ENCODE assay signal across 28 mouse cellular contexts in genomic region chr2:127939206-127939605, GRCm38 (mm10).
DNase-seq lines count a peak whose midpoint lies in the region; ATAC-seq and TF ChIP-seq lines count a peak whose summit lies in the region.
"Had no signal": no experiment of that assay in that cellular context is flagged by ENCODE, and none has a peak within 500 bp of the region (broad histone marks: within the 10 kb centered on the region; RNA-seq: fewer than 3 reads in every experiment).

No protein-coding gene starts in this region.

- no peak for TF ChIP-seq CTCF in thymus, adult 2 months (IDR thresholded peaks at IDR 0.05; ENCODE audit: borderline replicate concordance, control insufficient read depth, extremely low read depth, insufficient read depth, low read length, poor library complexity)

- peaks cover 8% of the 10 kb centered on the region for H3K9me3 ChIP-seq in megakaryocyte, embryonic 14.5 days
- H3K9me3 ChIP-seq: forebrain, embryonic 12.5 days; forebrain, embryonic 15.5 days; heart, embryonic 15.5 days; hindbrain, embryonic 15.5 days had no signal

- no peak for ATAC-seq in megakaryocyte, adult 5-6 weeks (ENCODE audit: poor library complexity, severe bottlenecking)
- ATAC-seq: activated CD4-positive, CD25-positive, alpha-beta regulatory T cell, adult 4 months; CD4-positive, CD25-positive, alpha-beta regulatory T cell, adult 4 months; forebrain, embryonic 15.5 days had no signal

- DNase-seq in thymus, adult 2 months = peak; percentile 38
- DNase-seq in thymus, postnatal 14 days = peak; percentile 61
- DNase-seq in thymus, postnatal 4 days = peak; percentile 69
- no peak for DNase-seq in retina, embryonic 14.5 days (ENCODE audit: low spot score)
- no peak for DNase-seq in testis, postnatal 10 days (ENCODE audit: low spot score)
- no peak for DNase-seq in gastrocnemius, postnatal 4 days (ENCODE audit: low spot score in 2 of 2)
- DNase-seq: adrenal gland, adult 8-10 months; adrenal gland, postnatal 25 days; cerebellum, adult 11-12 months; cerebellum, adult 8-10 months; cerebellum, postnatal 10 days; cerebellum, postnatal 36 days; embryo, embryonic 11 days; gastrocnemius, postnatal 25 days; heart, postnatal 14 days; heart, postnatal 4 days had no signal

- no peaks in the 10 kb centered on the region for H3K4me1 ChIP-seq in megakaryocyte, embryonic 14.5 days
- H3K4me1 ChIP-seq in thymus, adult 2 months (replicated peaks; ENCODE audit: control insufficient read depth, insufficient read depth, low read length) = no peaks in the 10 kb centered on the region
- H3K4me1 ChIP-seq: embryonic facial prominence, embryonic 13.5 days; forebrain, embryonic 12.5 days; forebrain, embryonic 15.5 days; heart, embryonic 12.5 days; heart, embryonic 15.5 days; hindbrain, embryonic 15.5 days had no signal

- TF ChIP-seq POLR2A in thymus, adult 2 months (IDR thresholded peaks at IDR 0.05; ENCODE audit: control insufficient read depth, extremely low read depth, insufficient read depth, low read length, poor library complexity) = no peak

- 95% methylated on average over 2 of the region's 2 CpGs for WGBS in thymus, adult 2 months

- H3K4me3 ChIP-seq in megakaryocyte, embryonic 14.5 days (replicated peaks) = peak overlapping the region; percentile 12
- no peak overlapping the region for H3K4me3 ChIP-seq in thymus, adult 2 months (ENCODE audit: control insufficient read depth, insufficient read depth, low read length)
- H3K4me3 ChIP-seq: embryonic facial prominence, embryonic 10.5 days; embryonic facial prominence, embryonic 13.5 days; erythroblast, embryonic 14.5 days; forebrain, embryonic 12.5 days; forebrain, embryonic 15.5 days; heart, embryonic 12.5 days; heart, embryonic 15.5 days; hindbrain, embryonic 15.5 days had no signal

- no peaks in the 10 kb centered on the region for H3K36me3 ChIP-seq in megakaryocyte, embryonic 14.5 days (replicated peaks; ENCODE audit: low read length)
- no peaks in the 10 kb centered on the region for H3K36me3 ChIP-seq in thymus, adult 2 months (ENCODE audit: control insufficient read depth, insufficient read depth, low read length)
- H3K36me3 ChIP-seq: embryonic facial prominence, embryonic 10.5 days; embryonic facial prominence, embryonic 13.5 days; forebrain, embryonic 12.5 days; forebrain, embryonic 15.5 days; heart, embryonic 12.5 days; heart, embryonic 15.5 days; hindbrain, embryonic 15.5 days had no signal

- H3K27ac ChIP-seq in thymus, adult 2 months (ENCODE audit: control insufficient read depth, insufficient read depth, low read length) = peak overlapping the region; percentile 32; the same call in 1 of the 2 replicates
- H3K27ac ChIP-seq: embryonic facial prominence, embryonic 10.5 days; embryonic facial prominence, embryonic 13.5 days; forebrain, embryonic 12.5 days; forebrain, embryonic 15.5 days; heart, embryonic 15.5 days; hindbrain, embryonic 15.5 days had no signal

- H3K27me3 ChIP-seq in megakaryocyte, embryonic 14.5 days (replicated peaks) = peaks cover 6% of the 10 kb centered on the region
- no peaks in the 10 kb centered on the region for H3K27me3 ChIP-seq in thymus, adult 2 months (ENCODE audit: control insufficient read depth, insufficient read depth, low read length)
- H3K27me3 ChIP-seq: embryonic facial prominence, embryonic 13.5 days; forebrain, embryonic 12.5 days; forebrain, embryonic 15.5 days; heart, embryonic 12.5 days; hindbrain, embryonic 15.5 days had no signal

Comparison
In these comparisons a context has a peak if more than half of its experiments do, and no peak if none do; other contexts are left out.
1. DNase-seq: peak in thymus, adult 2 months (single experiment), thymus, postnatal 14 days (single experiment) and thymus, postnatal 4 days (single experiment); none in retina, embryonic 14.5 days (single experiment), testis, postnatal 10 days (single experiment) and gastrocnemius, postnatal 4 days (0 of 2).